8 mouse cellular contexts compared by ENCODE assay signal in genomic region chr3:121834732-121835131, GRCm38 (mm10).
"Had no signal": no experiment of that assay in that cellular context is flagged by ENCODE, and none has a peak within 500 bp of the region (broad histone marks: within the 10 kb centered on the region; RNA-seq: fewer than 3 reads in every experiment).

No protein-coding gene starts in this region.

- DNase-seq: kidney, adult 18-20 months; kidney, postnatal 25 days; liver; lung, adult 18-20 months; right cerebral cortex, adult 18-20 months; right cerebral cortex, postnatal 14 days; right cerebral cortex, postnatal 4 days; thymus, postnatal 25 days had no signal
